Mouse (Mus musculus) lung, postnatal 0 days (tissue): ENCODE measurements around the gene Tmem175. TPM values are rescaled to one million over a fixed set of nuclear protein-coding genes. Genes with fewer than 3 reads are reported as not detected.
"Not testable (repeated sequence)": the region's sequence is repeated elsewhere in the genome, so short reads cannot be mapped to it uniquely, and the experiment has no call there.

Experiments
- ATAC-seq: fragments of 200-750 bp; cut with Nextera tagmentation; 2 replicates; pipeline ENCODE4 v1.8.0; 2017; ENCODE audit warnings: moderate library complexity
- DNase-seq: peaks from one replicate; pipeline ENCODE4 v3.0.0-alpha.2; 2016; ENCODE audit warnings: low spot score
- H3K27ac ChIP-seq: fragments of 300-500 bp; sonication (generic); 2 replicates; pipeline ENCODE4 v1.5.1; 2014; ENCODE audit warnings: antibody characterized with exemption, mild to moderate bottlenecking, low read length, mixed read lengths
- H3K27me3 ChIP-seq: fragments of 300-500 bp; sonication (generic); replicated peaks from 2 replicates; pipeline ENCODE4 v1.6.1; 2014; ENCODE audit warnings: low read length, mixed read lengths; ENCODE audit not compliant: insufficient read depth
- H3K36me3 ChIP-seq: fragments of 300-500 bp; sonication (generic); 2 replicates; pipeline ENCODE4 v1.6.1; 2014; ENCODE audit warnings: low read length, mixed read lengths; ENCODE audit not compliant: insufficient read depth
- H3K4me1 ChIP-seq: fragments of 300-500 bp; sonication (generic); 2 replicates; pipeline ENCODE4 v1.6.1; 2014; ENCODE audit warnings: antibody characterized with exemption, low read depth, low read length, mixed read lengths; ENCODE audit not compliant: insufficient read depth
- H3K4me2 ChIP-seq: fragments of 300-500 bp; sonication (generic); replicated peaks from 2 replicates; pipeline ENCODE4 v1.6.1; 2014; ENCODE audit warnings: low read depth, mild to moderate bottlenecking, low read length, moderate library complexity, mixed read lengths
- H3K4me3 ChIP-seq: fragments of 300-500 bp; sonication (generic); 2 replicates; pipeline ENCODE4 v1.5.1; 2014; ENCODE audit warnings: low read depth, low read length
- H3K9ac ChIP-seq: fragments of 300-500 bp; sonication (generic); replicated peaks from 2 replicates; pipeline ENCODE4 v1.6.1; 2014; ENCODE audit warnings: low read depth, mild to moderate bottlenecking
- H3K9me3 ChIP-seq: fragments of 300-500 bp; sonication (generic); 2 replicates; pipeline ENCODE4 v1.6.1; 2016; ENCODE audit warnings: low read length, mixed read lengths
- CTCF ChIP-seq: IDR thresholded peaks from 2 replicates; pipeline ENCODE4 v1.5.1; 2016; ENCODE audit warnings: antibody characterized with exemption, mild to moderate bottlenecking
- EP300 ChIP-seq: IDR thresholded peaks from 2 replicates; pipeline ENCODE4 v1.6.1; 2016; ENCODE audit warnings: antibody characterized with exemption, mild to moderate bottlenecking, control low read depth
- WGBS: fragments of 180-500 bp; shearing (Covaris S2); extraction: QIAGEN DNeasy Blood & Tissue Kit; methylation state at CpG from one replicate; pipeline ENCODE4 v1.1.7; 2014; 5-methylcytosine and 5-hydroxymethylcytosine counted together
- polyA plus RNA-seq: library from polyadenylated mRNA; unstranded; fragments of >200 nt; fragmentation: Nextera tagmentation; extraction: Ambion mirVana; gene quantifications from 2 replicates; pipeline ENCODE4 v1.2.1, GENCODE M21; 2015

Tmem175 gene
- polyA plus RNA-seq, 1 experiment from 2014 or later, result 24.8 TPM

- Histone ChIP-seq H3K4me1 (peaks cover 15% of the 10 kb centered on the region; the same call in 1 of the 2 replicates), H3K27ac (no peak overlapping the region), H3K4me2 (no peak overlapping the region), H3K36me3 (peaks cover 23% of the 10 kb centered on the region), H3K27me3 (no peaks in the 10 kb centered on the region), H3K9me3 (no peaks in the 10 kb centered on the region), H3K9ac (no peak overlapping the region), H3K4me3 (no peak overlapping the region)
- WGBS, result 82% methylated on average over 4 of the region's 4 CpGs
- TF ChIP-seq EP300 (no peak), CTCF (no peak)
- ATAC-seq, result no peak
- no peak for DNase-seq
These were observed 3.4 kb upstream of the Tmem175 start for GRCm38 (mm10) chr5:108626050-108626660.

DNA sequence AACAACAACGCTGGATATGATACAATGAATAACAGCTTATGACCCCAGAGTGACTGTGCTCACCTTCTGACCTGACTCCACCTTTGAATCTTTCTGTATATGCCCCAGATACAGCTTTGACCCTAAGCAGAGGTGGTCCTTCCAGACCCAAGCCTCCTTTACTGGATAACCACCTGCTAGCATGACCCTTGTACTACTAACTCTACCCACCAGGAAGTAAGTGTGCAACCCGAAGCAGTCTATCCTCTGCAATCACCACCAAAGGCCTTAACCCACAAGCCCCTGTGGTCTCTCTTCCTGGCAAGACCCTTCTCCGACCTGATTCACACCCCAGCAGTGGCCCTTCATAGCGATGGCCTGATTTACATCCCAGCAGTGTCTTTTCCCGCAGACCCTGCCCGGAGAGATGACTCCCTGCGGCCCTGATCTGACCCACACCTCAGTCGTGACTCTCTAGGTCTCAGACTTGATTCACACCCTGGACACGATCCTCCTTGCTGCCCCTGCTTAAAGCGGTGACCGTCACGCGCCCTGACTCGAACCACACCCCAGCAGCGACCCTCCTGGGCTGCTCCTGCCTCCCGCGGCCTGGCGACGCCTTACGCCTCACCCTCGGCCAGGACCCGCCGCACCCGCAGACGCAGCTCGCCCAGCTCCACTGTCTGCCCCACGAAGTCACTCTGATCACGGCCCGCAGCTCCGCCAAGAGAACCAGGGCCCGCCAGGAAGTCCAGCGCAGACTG is 508 bp upstream of the Tmem175 start:
- Histone ChIP-seq H3K36me3 (peaks cover 1% of the 10 kb centered on the region), H3K27ac (peak overlapping the region; percentile 92), H3K4me3 (peak overlapping the region; percentile 93), H3K27me3 (no peaks in the 10 kb centered on the region), H3K4me2 (peak overlapping the region; percentile 90), H3K4me1 (peaks cover 15% of the 10 kb centered on the region; the same call in 1 of the 2 replicates), H3K9me3 (no peaks in the 10 kb centered on the region), H3K9ac (peak overlapping the region; percentile 95)
- TF ChIP-seq EP300 (no peak), CTCF (no peak; the same call in 1 of the 2 replicates)
- peak; percentile 54 for DNase-seq
- peak; percentile 77 for ATAC-seq
- WGBS, result under 1% methylated on average over 32 of the region's 32 CpGs

DNA sequence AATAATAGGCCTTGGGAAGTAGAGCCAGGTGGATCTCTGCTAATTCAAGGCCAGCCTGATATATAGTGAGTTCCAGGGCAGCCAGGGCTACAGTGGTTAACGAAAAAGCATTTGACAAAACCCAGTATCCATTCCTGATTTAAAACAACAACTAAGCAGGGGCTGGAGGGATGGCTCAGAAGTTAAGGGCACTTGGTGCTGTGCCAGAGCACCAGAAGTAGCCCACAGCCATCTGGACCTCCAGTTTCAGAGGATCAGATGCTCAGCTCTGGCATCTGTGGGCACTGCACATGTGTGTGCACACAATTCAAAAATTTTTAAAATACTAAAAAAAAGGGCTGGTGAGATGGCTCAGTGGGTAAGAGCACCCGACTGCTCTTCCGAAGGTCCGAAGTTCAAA is 4.1 kb downstream of the Tmem175 start:
- Histone ChIP-seq H3K27me3 (no peaks in the 10 kb centered on the region), H3K4me3 (no peak overlapping the region), H3K9ac (no peak overlapping the region), H3K4me2 (no peak overlapping the region), H3K9me3 (no peaks in the 10 kb centered on the region), H3K4me1 (peaks cover 6% of the 10 kb centered on the region; the same call in 1 of the 2 replicates), H3K36me3 (no peaks in the 10 kb centered on the region), H3K27ac (no peak overlapping the region)
- no peak for TF ChIP-seq CTCF
- TF ChIP-seq EP300, result no peak
- WGBS, result 92% methylated on average over 4 of the region's 4 CpGs
- DNase-seq (no peak), ATAC-seq (no peak)

- 87% methylated on average over 2 of the region's 3 CpGs for WGBS
- not testable (repeated sequence) for H3K36me3 ChIP-seq, H3K9me3 ChIP-seq, ATAC-seq, H3K27me3 ChIP-seq, DNase-seq, H3K4me2 ChIP-seq, H3K4me3 ChIP-seq, H3K27ac ChIP-seq, H3K9ac ChIP-seq, H3K4me1 ChIP-seq
These were observed 4.5 kb downstream of the Tmem175 start for GRCm38 (mm10) chr5:108634088-108634487.

GRCm38 (mm10) chr5:108636172-108636571 is 6.6 kb downstream of the Tmem175 start:
- ATAC-seq, result no peak
- Histone ChIP-seq H3K9ac (no peak overlapping the region), H3K4me2 (no peak overlapping the region), H3K27ac (no peak overlapping the region), H3K36me3 (no peaks in the 10 kb centered on the region), H3K27me3 (no peaks in the 10 kb centered on the region), H3K4me1 (no peaks in the 10 kb centered on the region), H3K9me3 (no peaks in the 10 kb centered on the region), H3K4me3 (no peak overlapping the region)
- WGBS, result 63% methylated on average over 4 of the region's 4 CpGs
- TF ChIP-seq EP300 (no peak), CTCF (no peak)
- no peak for DNase-seq

- no peak for TF ChIP-seq CTCF
- TF ChIP-seq EP300, result peak; percentile 69
- H3K4me3 ChIP-seq, result no peak overlapping the region
- H3K36me3 ChIP-seq, result no peaks in the 10 kb centered on the region
- no peak overlapping the region for H3K9ac ChIP-seq
- H3K27me3 ChIP-seq, result no peaks in the 10 kb centered on the region
- H3K9me3 ChIP-seq, result no peaks in the 10 kb centered on the region
- peak; percentile 60 for DNase-seq
- WGBS, result 63% methylated on average over 2 of the region's 2 CpGs
- no peaks in the 10 kb centered on the region for H3K4me1 ChIP-seq
- H3K4me2 ChIP-seq, result no peak overlapping the region
- ATAC-seq, result peak; percentile 66
- H3K27ac ChIP-seq, result no peak overlapping the region
These were observed 14.1 kb downstream of the Tmem175 start for GRCm38 (mm10) chr5:108643674-108644073.
